Mouse (Mus musculus) E14TG2a.4 (cell line): ENCODE results near the gene Cntn1.

Source experiments
- H3K27me3 ChIP-seq: 2 replicates; pipeline ENCODE4 v1.6.1; 2014; ENCODE audit warnings: low read length, control low read depth; ENCODE audit not compliant: insufficient read depth
- H3K36me3 ChIP-seq: 2 replicates; pipeline ENCODE4 v1.6.1; 2014; ENCODE audit warnings: low read length, control low read depth; ENCODE audit not compliant: insufficient read depth
- H3K4me1 ChIP-seq: replicated peaks from 2 replicates; pipeline ENCODE4 v1.6.1; 2014; ENCODE audit warnings: low read depth, low read length, control low read depth
- H3K4me3 ChIP-seq: replicated peaks from 2 replicates; pipeline ENCODE4 v1.5.1; 2014; ENCODE audit warnings: mild to moderate bottlenecking, low read length
- H3K9me3 ChIP-seq: 2 replicates; pipeline ENCODE4 v1.6.1; 2014; ENCODE audit warnings: low read length, control low read depth
- CTCF ChIP-seq: conservative IDR thresholded peaks from 2 replicates; pipeline ENCODE4 v1.5.1; 2014; ENCODE audit warnings: low read length
- NANOG ChIP-seq: IDR thresholded peaks from 2 replicates; pipeline ENCODE4 v1.6.1; 2014; ENCODE audit warnings: borderline replicate concordance, low read length, mixed read lengths
- POU5F1 ChIP-seq: IDR thresholded peaks from 2 replicates; pipeline ENCODE4 v1.6.1; 2014; ENCODE audit warnings: low read length, borderline replicate concordance

Gene Cntn1

DNA sequence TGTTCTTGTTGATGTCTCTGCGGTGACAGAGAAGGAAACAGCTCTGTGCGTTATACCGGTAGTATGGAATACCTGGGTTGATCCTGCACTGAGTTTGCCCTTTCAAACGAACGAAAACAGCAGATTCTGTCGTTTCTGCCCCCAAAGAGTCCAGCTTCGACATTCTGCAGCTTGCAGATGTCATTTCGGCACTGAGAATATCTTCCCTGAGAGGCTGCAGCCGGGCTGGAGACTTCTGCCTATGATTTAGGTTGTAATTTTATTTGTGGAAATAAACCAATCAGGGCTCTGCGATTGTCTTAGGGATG lies 109.8 kb downstream of the Cntn1 start:
- Histone ChIP-seq H3K9me3 (no peaks in the 10 kb centered on the region), H3K4me1 (peaks cover 12% of the 10 kb centered on the region), H3K36me3 (no peaks in the 10 kb centered on the region), H3K4me3 (no peak overlapping the region), H3K27me3 (no peaks in the 10 kb centered on the region; the same call in 1 of the 2 replicates)
- TF ChIP-seq CTCF (no peak), POU5F1 (no peak), NANOG (no peak)

DNA sequence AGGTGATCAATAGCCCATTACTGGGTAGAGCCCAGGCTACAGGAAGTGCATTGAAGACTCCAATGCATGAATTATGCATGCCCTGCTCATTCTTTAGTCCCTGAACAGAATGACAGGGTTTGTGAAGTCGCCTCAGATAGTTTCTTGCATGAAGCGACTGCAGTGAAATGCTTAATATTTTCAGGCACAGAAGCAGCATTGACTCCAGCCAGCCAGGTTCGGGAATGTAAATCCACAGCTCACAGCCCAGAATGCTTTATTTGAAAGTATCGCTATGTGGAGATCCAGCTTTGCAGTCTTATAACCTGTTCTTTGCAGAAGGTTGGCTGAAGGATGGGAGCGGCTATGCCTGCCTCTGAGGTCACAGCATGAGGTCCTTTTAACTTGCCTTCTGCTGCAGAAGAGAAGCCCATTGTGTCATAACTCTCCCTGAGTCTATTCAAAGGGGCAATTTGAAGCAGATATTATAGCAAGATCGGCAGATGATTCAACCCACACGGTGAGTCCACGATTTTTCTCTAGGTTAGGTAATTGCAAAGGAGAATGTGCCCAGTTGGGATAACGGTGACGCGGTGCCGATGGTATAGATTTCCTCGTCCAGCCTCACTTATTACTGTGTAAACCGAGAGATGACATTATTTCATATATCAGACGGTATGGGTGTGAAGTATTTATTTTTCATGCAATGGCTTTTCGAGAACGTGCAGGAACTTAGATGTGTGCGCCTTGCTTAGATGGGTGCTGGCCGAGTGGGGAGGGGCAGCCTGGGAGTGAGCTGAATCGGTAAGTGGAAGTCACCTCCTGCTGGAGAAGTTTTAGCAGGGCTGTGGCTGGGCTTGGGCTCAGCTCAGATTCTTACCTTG lies 110.4 kb downstream of the Cntn1 start:
- TF ChIP-seq POU5F1: no peak
- no peak for TF ChIP-seq NANOG
- no peak for TF ChIP-seq CTCF
- no peaks in the 10 kb centered on the region; the same call in 1 of the 2 replicates for H3K27me3 ChIP-seq
- no peaks in the 10 kb centered on the region for H3K9me3 ChIP-seq
- H3K4me1 ChIP-seq: peaks cover 12% of the 10 kb centered on the region
- H3K4me3 ChIP-seq: no peak overlapping the region
- H3K36me3 ChIP-seq: no peaks in the 10 kb centered on the region

DNA sequence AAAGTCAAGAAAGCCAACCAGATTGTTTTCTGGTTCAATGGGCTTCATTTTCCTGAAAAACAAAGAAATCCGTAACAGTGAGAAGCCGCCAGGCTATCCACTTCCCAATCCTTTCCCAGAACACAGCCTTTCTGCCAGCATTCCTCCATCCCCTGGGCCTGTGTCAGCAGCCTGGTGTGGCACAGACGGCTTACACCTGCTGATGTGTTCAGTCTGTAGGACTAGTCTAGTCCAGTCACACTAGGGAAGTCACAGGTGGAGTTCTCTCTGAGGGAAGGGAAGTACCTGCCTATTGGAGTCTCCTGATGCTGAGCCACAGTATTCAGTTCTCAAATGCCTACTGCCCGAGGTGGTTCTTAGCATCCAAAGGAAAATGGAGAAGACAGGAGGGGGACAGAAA lies 111.9 kb downstream of the Cntn1 start:
- Histone ChIP-seq H3K4me3 (no peak overlapping the region), H3K4me1 (peaks cover 12% of the 10 kb centered on the region), H3K36me3 (no peaks in the 10 kb centered on the region), H3K9me3 (no peaks in the 10 kb centered on the region), H3K27me3 (no peaks in the 10 kb centered on the region; the same call in 1 of the 2 replicates)
- TF ChIP-seq NANOG (no peak), POU5F1 (no peak), CTCF (no peak)

DNA sequence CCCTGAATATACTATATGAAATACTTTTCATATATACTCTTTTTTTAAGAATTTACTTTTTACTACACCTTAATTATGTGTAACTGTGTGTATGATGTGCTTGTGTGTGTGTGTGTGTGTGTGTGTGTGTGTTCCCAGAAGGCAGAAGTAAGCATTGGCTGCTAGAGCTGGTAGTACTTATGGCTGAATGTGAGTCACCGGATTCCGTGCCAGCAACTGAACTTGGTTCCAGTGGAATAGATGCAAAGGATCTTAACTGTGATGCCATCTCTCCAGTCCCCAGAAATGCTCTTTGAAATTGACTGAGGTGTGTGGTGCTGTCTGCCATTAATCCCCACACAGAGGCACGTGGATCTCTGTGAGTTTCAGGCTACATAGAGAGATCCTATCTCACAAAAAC lies 113.2 kb downstream of the Cntn1 start:
- Histone ChIP-seq H3K27me3 (no peaks in the 10 kb centered on the region; the same call in 1 of the 2 replicates), H3K36me3 (no peaks in the 10 kb centered on the region), H3K9me3 (no peaks in the 10 kb centered on the region), H3K4me1 (peaks cover 12% of the 10 kb centered on the region), H3K4me3 (no peak overlapping the region)
- TF ChIP-seq NANOG: no peak

DNA sequence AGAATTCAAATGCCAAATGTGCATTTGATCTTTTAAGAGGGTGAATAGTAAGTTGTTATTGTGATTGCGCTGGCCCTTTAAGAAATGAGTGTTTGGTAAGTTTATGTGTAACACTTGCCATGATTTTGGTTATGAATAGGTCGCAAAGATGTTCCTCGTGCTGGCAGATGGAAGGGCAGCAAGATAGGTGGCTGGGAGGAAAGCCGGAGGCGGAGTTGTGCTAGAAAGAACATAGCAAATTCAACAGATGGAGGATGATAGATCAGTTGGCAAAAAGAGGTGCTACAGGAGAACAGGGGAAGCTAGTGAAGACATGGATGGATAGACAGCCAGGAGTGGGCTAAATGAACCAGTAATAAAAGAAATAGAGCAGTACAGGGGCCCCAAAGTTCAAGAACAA lies 115.3 kb downstream of the Cntn1 start:
- no peaks in the 10 kb centered on the region for H3K36me3 ChIP-seq
- no peaks in the 10 kb centered on the region; the same call in 1 of the 2 replicates for H3K27me3 ChIP-seq
- H3K9me3 ChIP-seq: no peaks in the 10 kb centered on the region; the same call in 1 of the 2 replicates
- peaks cover 6% of the 10 kb centered on the region for H3K4me1 ChIP-seq
- TF ChIP-seq NANOG (no peak), CTCF (no peak), POU5F1 (no peak)
- no peak overlapping the region for H3K4me3 ChIP-seq

DNA sequence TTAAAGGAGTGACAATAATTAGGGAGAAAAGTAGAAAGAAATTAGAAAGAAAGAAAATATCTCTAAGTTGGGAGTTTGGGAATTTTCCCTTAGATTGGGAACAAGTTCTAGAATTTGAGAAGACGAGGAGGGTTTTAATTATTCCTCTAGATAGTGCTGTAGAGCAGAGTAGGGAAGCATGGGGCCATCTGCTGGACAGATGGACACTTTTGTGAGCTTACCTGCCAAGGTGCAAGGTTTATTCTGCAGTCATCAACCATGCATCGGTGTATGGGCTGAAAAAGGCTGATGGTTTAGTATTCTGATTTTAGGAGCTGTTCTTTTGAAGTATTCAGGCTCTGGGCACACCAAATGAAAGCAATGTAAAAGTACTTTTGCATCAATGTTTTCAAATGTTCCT lies 124.8 kb downstream of the Cntn1 start:
- H3K27me3 ChIP-seq: no peaks in the 10 kb centered on the region
- no peaks in the 10 kb centered on the region for H3K36me3 ChIP-seq
- H3K9me3 ChIP-seq: no peaks in the 10 kb centered on the region
- H3K4me1 ChIP-seq: no peaks in the 10 kb centered on the region
- TF ChIP-seq NANOG (no peak), POU5F1 (no peak), CTCF (no peak)
- H3K4me3 ChIP-seq: no peak overlapping the region

DNA sequence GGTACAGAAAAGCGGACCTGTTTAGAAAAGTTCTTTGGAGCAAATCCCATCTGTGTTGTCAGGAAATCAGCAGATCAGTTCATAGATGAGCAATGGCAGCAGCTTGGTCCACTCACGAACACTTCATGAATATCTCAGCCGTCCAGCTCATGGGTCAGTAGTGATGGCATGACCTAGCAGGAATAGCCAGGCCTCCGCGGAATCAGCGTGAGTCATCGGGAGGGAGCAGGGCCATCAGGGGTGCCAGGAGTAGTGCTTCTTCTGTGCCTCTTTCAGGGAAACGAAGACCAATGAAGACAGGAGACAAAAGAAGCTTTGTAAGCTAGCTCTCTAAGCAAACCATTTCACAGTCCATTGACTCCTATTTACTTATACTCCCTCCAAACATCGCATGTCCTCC lies 126.4 kb downstream of the Cntn1 start:
- Histone ChIP-seq H3K27me3 (no peaks in the 10 kb centered on the region), H3K9me3 (no peaks in the 10 kb centered on the region), H3K4me3 (no peak overlapping the region), H3K4me1 (no peaks in the 10 kb centered on the region), H3K36me3 (no peaks in the 10 kb centered on the region)
- TF ChIP-seq NANOG (no peak), POU5F1 (no peak), CTCF (no peak)

DNA sequence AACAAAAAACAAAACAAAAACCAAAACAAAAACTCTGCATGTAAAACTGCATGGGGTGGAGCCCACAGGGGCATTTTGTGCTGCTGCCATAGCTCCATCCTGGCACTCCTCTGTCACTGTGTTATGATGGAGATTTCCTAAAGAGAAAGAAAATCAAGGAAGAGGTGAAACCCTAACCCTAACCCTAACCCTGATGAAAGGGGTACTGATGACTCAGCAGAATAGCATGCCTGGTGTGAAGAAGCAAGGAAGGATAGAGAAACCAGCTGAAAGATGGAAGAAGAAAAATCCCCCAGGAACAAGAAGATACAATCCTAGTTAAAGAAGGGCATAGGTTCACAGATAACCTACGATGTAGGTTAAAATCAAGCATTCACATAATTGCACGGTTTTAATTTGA lies 134.5 kb downstream of the Cntn1 start:
- Histone ChIP-seq H3K27me3 (0 out of 2 replicates have a peak, but pooled peaks cover 4% of the 10 kb centered on the region), H3K4me1 (peaks cover 7% of the 10 kb centered on the region; the same call in 1 of the 2 replicates), H3K36me3 (no peaks in the 10 kb centered on the region), H3K9me3 (0 out of 2 replicates have a peak, but pooled peaks cover 3% of the 10 kb centered on the region), H3K4me3 (no peak overlapping the region)
- TF ChIP-seq POU5F1 (no peak), NANOG (no peak), CTCF (no peak)
